Mouse (Mus musculus): ENCODE results near the gene Rbfox2. TPM values are rescaled to one million over a fixed set of nuclear protein-coding genes. Genes with fewer than 3 reads are reported as not detected.
"Not testable (repeated sequence)": the region's sequence is repeated elsewhere in the genome, so short reads cannot be mapped to it uniquely, and the experiment has no call there.

Rbfox2 gene
- polyA plus RNA-seq, 1 experiment from 2014 or later, result 69.4 TPM

DNA sequence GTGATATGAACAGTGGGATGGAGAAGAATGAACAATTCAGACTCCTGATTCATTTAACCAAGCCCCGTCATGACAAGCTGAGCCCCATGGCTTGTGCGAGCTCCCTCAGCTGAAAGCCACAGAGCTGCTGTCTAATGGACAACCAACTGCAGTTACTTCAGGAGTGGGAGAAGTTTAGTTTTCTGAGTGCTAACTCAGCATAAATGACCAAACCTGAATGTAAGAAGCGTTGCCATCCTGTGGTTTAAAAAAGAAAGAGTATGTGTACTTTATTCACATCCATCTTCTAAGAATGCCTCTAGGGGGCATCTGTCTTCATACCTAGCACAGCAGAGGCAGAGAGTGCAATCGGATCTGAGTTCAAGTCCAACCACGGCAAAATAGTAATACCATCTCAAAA is 35.5 kb downstream of the Rbfox2 start:
- H3K9me3 ChIP-seq (replicated peaks), result no peaks in the 10 kb centered on the region

GRCm38 (mm10) chr15:77269496-77269895 is 37.3 kb downstream of the Rbfox2 start:
- H3K4me1 ChIP-seq, result peaks cover 42% of the 10 kb centered on the region
- 43% methylated on average over 1 of the region's 1 CpGs for WGBS

More for the DNA sequence above, 35.5 kb downstream of the Rbfox2 start:
- Histone ChIP-seq H3K9ac (no peak overlapping the region), H3K27ac (replicated peaks) (no peak overlapping the region), H3K36me3 (no peaks in the 10 kb centered on the region), H3K4me3 (replicated peaks) (no peak overlapping the region), H3K27me3 (no peaks in the 10 kb centered on the region), H3K4me1 (peaks cover 53% of the 10 kb centered on the region), H3K4me2 (replicated peaks) (no peak overlapping the region)
- ATAC-seq (ENCODE audit: insufficient number of reproducible peaks, low FRiP score, low TSS enrichment, low read depth), result no peak
- 90% methylated on average over 5 of the region's 5 CpGs for WGBS

DNA sequence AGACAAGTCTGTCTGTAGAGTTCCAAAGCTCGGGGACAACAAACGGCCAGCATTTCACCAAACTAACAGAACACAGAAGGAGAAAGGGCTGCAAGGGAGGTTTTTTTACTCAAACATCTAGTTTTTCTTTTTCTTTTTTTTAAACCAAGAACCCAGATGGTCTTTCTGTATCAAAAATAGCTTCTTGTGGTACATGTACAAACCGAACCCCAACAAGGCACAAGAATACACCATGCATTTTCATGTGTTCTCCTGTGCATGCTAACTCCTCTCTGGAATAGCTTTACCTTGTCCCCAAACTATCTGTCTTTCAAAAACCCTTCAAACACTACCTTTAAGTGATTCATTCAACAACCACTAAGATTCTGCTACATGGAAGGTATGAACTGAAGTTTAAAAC is 38.4 kb downstream of the Rbfox2 start:
- ATAC-seq (ENCODE audit: insufficient number of reproducible peaks, low FRiP score, low TSS enrichment, low read depth), result no peak
- 51% methylated on average over 3 of the region's 3 CpGs for WGBS
- H3K9me3 ChIP-seq (replicated peaks), result no peaks in the 10 kb centered on the region
- H3K27me3 ChIP-seq, result no peaks in the 10 kb centered on the region
- H3K36me3 ChIP-seq, result no peaks in the 10 kb centered on the region
- H3K4me1 ChIP-seq, result peaks cover 34% of the 10 kb centered on the region
- H3K27ac ChIP-seq (replicated peaks), result peak overlapping the region; percentile 70
- no peak overlapping the region for H3K4me2 ChIP-seq (replicated peaks)
- no peak overlapping the region for H3K9ac ChIP-seq
- no peak overlapping the region for H3K4me3 ChIP-seq (replicated peaks)

More at GRCm38 (mm10) chr15:77269496-77269895, 37.3 kb downstream of the Rbfox2 start:
- not testable (repeated sequence) for H3K4me3 ChIP-seq (replicated peaks); H3K36me3 ChIP-seq; H3K9ac ChIP-seq; ATAC-seq (ENCODE audit: insufficient number of reproducible peaks, low FRiP score, low TSS enrichment, low read depth); H3K4me2 ChIP-seq (replicated peaks); H3K9me3 ChIP-seq (replicated peaks); H3K27me3 ChIP-seq; H3K27ac ChIP-seq (replicated peaks)

GRCm38 (mm10) chr15:77265318-77265717 is 41.5 kb downstream of the Rbfox2 start:
- Histone ChIP-seq H3K4me1 (peaks cover 27% of the 10 kb centered on the region), H3K9ac (no peak overlapping the region), H3K4me2 (replicated peaks) (no peak overlapping the region), H3K27me3 (no peaks in the 10 kb centered on the region), H3K4me3 (replicated peaks) (no peak overlapping the region), H3K36me3 (no peaks in the 10 kb centered on the region), H3K9me3 (replicated peaks) (no peaks in the 10 kb centered on the region), H3K27ac (replicated peaks) (no peak overlapping the region)
- 48% methylated on average over 4 of the region's 4 CpGs for WGBS
- no peak for ATAC-seq (ENCODE audit: insufficient number of reproducible peaks, low FRiP score, low TSS enrichment, low read depth)

GRCm38 (mm10) chr15:77264314-77264713 is 42.5 kb downstream of the Rbfox2 start:
- no peak for ATAC-seq (ENCODE audit: insufficient number of reproducible peaks, low FRiP score, low TSS enrichment, low read depth)
- Histone ChIP-seq H3K9ac (no peak overlapping the region), H3K4me3 (replicated peaks) (no peak overlapping the region), H3K4me2 (replicated peaks) (no peak overlapping the region), H3K27me3 (no peaks in the 10 kb centered on the region), H3K4me1 (peaks cover 31% of the 10 kb centered on the region), H3K27ac (replicated peaks) (no peak overlapping the region), H3K36me3 (no peaks in the 10 kb centered on the region), H3K9me3 (replicated peaks) (no peaks in the 10 kb centered on the region)
- 92% methylated on average over 5 of the region's 5 CpGs for WGBS

DNA sequence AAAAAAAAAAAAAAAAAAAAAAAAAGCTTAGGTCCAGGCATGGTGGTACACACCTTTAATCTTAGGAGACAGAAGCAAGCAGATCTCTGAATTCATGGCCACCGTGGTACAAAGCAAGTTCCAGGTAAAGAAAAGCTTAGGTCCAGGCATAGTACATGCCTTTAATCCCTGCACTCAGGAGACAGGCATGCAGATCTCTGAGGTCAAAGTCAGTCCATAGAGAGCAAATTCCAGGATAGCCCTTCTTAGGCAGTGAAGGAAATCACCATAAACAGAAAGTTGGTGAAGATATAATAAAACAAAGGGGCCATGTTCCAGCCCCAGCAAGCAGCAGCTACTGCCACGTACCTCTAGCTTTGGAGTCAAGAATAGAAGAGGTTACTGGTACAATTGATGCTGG is 44.0 kb downstream of the Rbfox2 start:
- H3K4me3 ChIP-seq (replicated peaks), result no peak overlapping the region
- no peaks in the 10 kb centered on the region for H3K9me3 ChIP-seq (replicated peaks)
- no peaks in the 10 kb centered on the region for H3K27me3 ChIP-seq
- no peak overlapping the region for H3K27ac ChIP-seq (replicated peaks)
- 93% methylated on average over 2 of the region's 2 CpGs for WGBS
- peaks cover 36% of the 10 kb centered on the region for H3K4me1 ChIP-seq
- ATAC-seq (ENCODE audit: insufficient number of reproducible peaks, low FRiP score, low TSS enrichment, low read depth), result no peak
- no peak overlapping the region for H3K4me2 ChIP-seq (replicated peaks)
- no peak overlapping the region for H3K9ac ChIP-seq
- no peaks in the 10 kb centered on the region for H3K36me3 ChIP-seq

DNA sequence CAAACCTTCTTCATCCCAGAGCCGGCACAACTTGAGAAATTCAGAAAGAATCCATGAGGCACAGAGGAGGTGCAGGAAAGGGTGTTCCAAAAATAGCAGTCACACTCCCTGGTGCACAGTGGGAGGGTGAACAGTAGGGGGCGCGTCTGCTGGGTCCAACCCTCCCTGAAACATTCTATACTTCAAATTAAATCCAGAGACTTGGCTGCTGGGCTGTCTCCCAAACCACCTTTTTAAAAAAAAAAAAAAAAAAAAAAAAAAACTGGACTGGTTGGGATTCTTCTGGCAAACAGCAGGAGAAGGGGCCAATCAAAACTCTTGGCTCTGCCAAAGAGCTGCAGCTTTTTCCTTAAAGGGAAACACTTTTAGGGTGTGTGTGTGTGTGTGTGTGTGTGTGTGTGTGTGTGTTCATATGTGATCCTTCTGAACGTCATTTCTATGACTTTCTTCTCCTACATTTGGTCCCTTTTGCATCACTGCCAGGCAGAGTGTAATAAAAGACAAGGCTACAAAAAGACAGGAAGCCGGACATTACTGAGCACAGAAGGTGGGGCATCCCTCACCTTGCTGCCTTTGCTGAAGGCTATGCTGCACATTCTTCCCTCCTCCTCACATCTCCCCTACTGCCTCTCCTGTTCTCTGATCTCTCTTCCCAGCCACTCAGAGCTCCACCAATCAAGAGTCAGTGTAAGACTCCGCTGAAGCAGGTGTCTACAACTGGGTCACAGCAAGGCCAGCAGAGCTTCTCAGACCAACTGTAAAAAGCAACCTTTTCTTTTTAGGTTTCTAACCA is 49.2 kb downstream of the Rbfox2 start:
- Histone ChIP-seq H3K4me2 (replicated peaks) (peak overlapping the region; percentile 28), H3K9me3 (replicated peaks) (no peaks in the 10 kb centered on the region), H3K4me1 (peaks cover 59% of the 10 kb centered on the region), H3K27ac (replicated peaks) (peak overlapping the region; percentile 89), H3K27me3 (no peaks in the 10 kb centered on the region), H3K36me3 (no peaks in the 10 kb centered on the region), H3K4me3 (replicated peaks) (no peak overlapping the region), H3K9ac (no peak overlapping the region)
- 9% methylated on average over 6 of the region's 6 CpGs for WGBS
- ATAC-seq (ENCODE audit: insufficient number of reproducible peaks, low FRiP score, low TSS enrichment, low read depth), result peak; percentile 69

DNA sequence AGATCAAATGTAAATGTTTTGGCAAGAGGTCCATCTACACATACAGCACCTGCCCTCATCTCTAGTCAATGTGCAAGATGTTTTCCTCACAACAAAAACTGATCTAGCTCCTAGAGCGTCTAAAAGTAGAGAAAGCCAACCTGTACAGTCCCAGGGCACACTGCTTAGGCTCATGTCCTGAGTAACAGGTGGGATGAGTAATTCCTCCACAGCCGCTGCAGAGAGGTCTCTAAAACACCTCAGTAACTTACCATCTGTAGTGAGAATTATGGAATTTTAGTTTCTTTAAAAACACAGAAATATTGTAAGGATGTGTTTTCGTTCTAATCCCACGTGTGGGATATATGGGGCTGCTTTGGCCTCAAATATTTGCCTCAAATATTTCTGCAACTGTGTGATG is 50.0 kb downstream of the Rbfox2 start:
- H3K4me2 ChIP-seq (replicated peaks), result 0 out of 2 replicates have a peak overlapping the region, but pooled peaks have one; percentile 28
- peaks cover 64% of the 10 kb centered on the region for H3K4me1 ChIP-seq
- no peaks in the 10 kb centered on the region for H3K36me3 ChIP-seq
- no peak for ATAC-seq (ENCODE audit: insufficient number of reproducible peaks, low FRiP score, low TSS enrichment, low read depth)
- no peaks in the 10 kb centered on the region for H3K27me3 ChIP-seq
- H3K4me3 ChIP-seq (replicated peaks), result no peak overlapping the region
- no peak overlapping the region for H3K9ac ChIP-seq
- H3K27ac ChIP-seq (replicated peaks), result peak overlapping the region; percentile 89
- H3K9me3 ChIP-seq (replicated peaks), result no peaks in the 10 kb centered on the region
- 39% methylated on average over 4 of the region's 4 CpGs for WGBS

GRCm38 (mm10) chr15:77254636-77255035 is 52.2 kb downstream of the Rbfox2 start:
- Histone ChIP-seq H3K4me1 (peaks cover 67% of the 10 kb centered on the region), H3K36me3 (no peaks in the 10 kb centered on the region), H3K27ac (replicated peaks) (peak overlapping the region; percentile 91), H3K9ac (no peak overlapping the region), H3K27me3 (no peaks in the 10 kb centered on the region), H3K4me3 (replicated peaks) (no peak overlapping the region), H3K9me3 (replicated peaks) (no peaks in the 10 kb centered on the region), H3K4me2 (replicated peaks) (no peak overlapping the region; the same call in 1 of the 2 replicates)
- WGBS, result 28% methylated on average over 1 of the region's 1 CpGs
- ATAC-seq (ENCODE audit: insufficient number of reproducible peaks, low FRiP score, low TSS enrichment, low read depth), result peak; percentile 87

GRCm38 (mm10) chr15:77254128-77254527 is 52.7 kb downstream of the Rbfox2 start:
- H3K9me3 ChIP-seq (replicated peaks), result no peaks in the 10 kb centered on the region
- WGBS, result 21% methylated on average over 2 of the region's 2 CpGs
- peak overlapping the region; percentile 91 for H3K27ac ChIP-seq (replicated peaks)
- ATAC-seq (ENCODE audit: insufficient number of reproducible peaks, low FRiP score, low TSS enrichment, low read depth), result peak; percentile 75
- no peak overlapping the region for H3K9ac ChIP-seq
- H3K4me2 ChIP-seq (replicated peaks), result peak overlapping the region; percentile 24
- no peak overlapping the region for H3K4me3 ChIP-seq (replicated peaks)
- H3K27me3 ChIP-seq, result no peaks in the 10 kb centered on the region
- peaks cover 63% of the 10 kb centered on the region for H3K4me1 ChIP-seq
- H3K36me3 ChIP-seq, result no peaks in the 10 kb centered on the region

GRCm38 (mm10) chr15:77251706-77252105 is 55.1 kb downstream of the Rbfox2 start:
- 55% methylated on average over 3 of the region's 3 CpGs for WGBS
- Histone ChIP-seq H3K27me3 (no peaks in the 10 kb centered on the region), H3K4me2 (replicated peaks) (no peak overlapping the region), H3K4me3 (replicated peaks) (no peak overlapping the region), H3K36me3 (no peaks in the 10 kb centered on the region), H3K9me3 (replicated peaks) (no peaks in the 10 kb centered on the region), H3K27ac (replicated peaks) (no peak overlapping the region), H3K4me1 (peaks cover 50% of the 10 kb centered on the region), H3K9ac (no peak overlapping the region)
- no peak for ATAC-seq (ENCODE audit: insufficient number of reproducible peaks, low FRiP score, low TSS enrichment, low read depth)

- Histone ChIP-seq H3K36me3 (no peaks in the 10 kb centered on the region), H3K4me3 (replicated peaks) (no peak overlapping the region), H3K9ac (no peak overlapping the region), H3K9me3 (replicated peaks) (no peaks in the 10 kb centered on the region), H3K4me2 (replicated peaks) (no peak overlapping the region), H3K27me3 (no peaks in the 10 kb centered on the region), H3K4me1 (peaks cover 50% of the 10 kb centered on the region), H3K27ac (replicated peaks) (no peak overlapping the region)
- ATAC-seq (ENCODE audit: insufficient number of reproducible peaks, low FRiP score, low TSS enrichment, low read depth), result no peak
- 82% methylated on average over 2 of the region's 2 CpGs for WGBS
Observed at GRCm38 (mm10) chr15:77250806-77251205, 56.0 kb downstream of the Rbfox2 start.

Measured in embryonic facial prominence, embryonic 15.5 days (tissue).